Mouse (Mus musculus) bone marrow, adult 2 months (tissue): ENCODE measurements around the gene Spop.

Experiments
- CTCF ChIP-seq: fragments of 200-500 bp; IDR thresholded peaks from 2 replicates; pipeline ENCODE4 v1.5.1; 2011; ENCODE audit warnings: low read length, control low read depth; ENCODE audit not compliant: control insufficient read depth, insufficient read depth
- POLR2A ChIP-seq: fragments of 200-500 bp; IDR thresholded peaks from 2 replicates; pipeline ENCODE4 v1.6.1; 2011; ENCODE audit warnings: low read depth, mild to moderate bottlenecking, control low read depth, low read length, borderline replicate concordance; ENCODE audit not compliant: control insufficient read depth

DNA sequence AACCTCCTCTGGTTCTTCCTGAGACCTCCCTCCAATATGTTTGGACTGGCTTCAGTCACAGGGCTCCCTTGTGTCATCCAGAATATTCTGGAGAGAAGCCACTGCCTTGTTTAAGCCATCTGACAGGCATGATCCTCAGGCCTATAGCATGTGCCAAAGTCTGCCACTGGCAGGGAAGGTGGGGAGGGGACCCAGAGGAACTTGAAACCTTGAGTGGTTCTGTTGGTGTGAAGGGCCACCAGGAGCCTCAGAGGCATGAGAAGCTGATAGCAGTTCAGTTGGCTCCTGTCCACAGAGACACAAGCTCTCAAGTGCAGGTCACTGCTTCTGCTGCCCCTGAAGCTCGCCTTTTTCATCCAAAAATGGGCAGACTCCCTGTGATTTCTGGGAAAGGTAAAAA, 17.3 kb upstream of the Spop start:
- TF ChIP-seq CTCF: no peak
- TF ChIP-seq POLR2A: no peak
